Mouse (Mus musculus): ENCODE results near the gene Ahdc1.
"Not testable (repeated sequence)": the region's sequence is repeated elsewhere in the genome, so short reads cannot be mapped to it uniquely, and the experiment has no call there.

GRCm38 (mm10) chr4:133095734-133096065 lies 84.6 kb downstream of the Ahdc1 start:
- TF ChIP-seq CTCF (IDR thresholded peaks at IDR 0.05; ENCODE audit: low read depth, low read length); GATA1 (IDR thresholded peaks at IDR 0.05; ENCODE audit: borderline replicate concordance, low read length); TAL1 (conservative IDR thresholded peaks at IDR 0.05; ENCODE audit: low read depth, low read length); POLR2AphosphoS5 (IDR thresholded peaks at IDR 0.05; ENCODE audit: insufficient replicate concordance, low read depth, low read length): not testable (repeated sequence)

All from G1E (cell line).